Mouse (Mus musculus) thymus, postnatal 25 days (tissue): ENCODE results near the gene Commd1.

Experiments used
- DNase-seq: peaks from one replicate; pipeline ENCODE4 v3.0.0; 2022

Gene Commd1

GRCm38 (mm10) chr11:22882926-22883325 lies 99.3 kb downstream of the Commd1 start:
- no peak for DNase-seq

GRCm38 (mm10) chr11:22880383-22881172 lies 101.6 kb downstream of the Commd1 start:
- DNase-seq = no peak

- DNase-seq = no peak
Observed at GRCm38 (mm10) chr11:22879645-22880044, 102.5 kb downstream of the Commd1 start.

- DNase-seq = no peak
Observed at GRCm38 (mm10) chr11:22876680-22877330, 105.4 kb downstream of the Commd1 start.

- DNase-seq = no peak
Observed at GRCm38 (mm10) chr11:22875279-22875678, 106.9 kb downstream of the Commd1 start.

DNA sequence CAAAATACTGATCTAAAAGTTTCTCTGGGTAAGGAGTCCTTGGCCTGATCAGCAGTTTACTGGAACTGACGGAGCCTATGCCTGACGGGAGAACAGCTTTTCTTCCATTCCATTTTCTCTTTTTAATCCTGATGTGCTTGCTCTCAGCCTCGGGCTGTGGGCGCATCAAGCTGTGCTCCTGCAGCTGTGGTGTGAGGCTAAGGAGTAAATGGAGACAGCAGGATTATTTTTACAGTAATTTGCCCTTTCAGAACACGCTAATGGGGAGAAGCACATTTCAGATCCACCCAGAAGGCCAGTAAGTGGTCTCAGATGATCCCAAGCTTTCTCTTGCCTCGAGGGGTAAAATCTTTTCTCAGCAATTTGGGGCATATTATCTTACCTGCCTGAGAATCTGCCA lies 107.4 kb downstream of the Commd1 start:
- no peak for DNase-seq

DNA sequence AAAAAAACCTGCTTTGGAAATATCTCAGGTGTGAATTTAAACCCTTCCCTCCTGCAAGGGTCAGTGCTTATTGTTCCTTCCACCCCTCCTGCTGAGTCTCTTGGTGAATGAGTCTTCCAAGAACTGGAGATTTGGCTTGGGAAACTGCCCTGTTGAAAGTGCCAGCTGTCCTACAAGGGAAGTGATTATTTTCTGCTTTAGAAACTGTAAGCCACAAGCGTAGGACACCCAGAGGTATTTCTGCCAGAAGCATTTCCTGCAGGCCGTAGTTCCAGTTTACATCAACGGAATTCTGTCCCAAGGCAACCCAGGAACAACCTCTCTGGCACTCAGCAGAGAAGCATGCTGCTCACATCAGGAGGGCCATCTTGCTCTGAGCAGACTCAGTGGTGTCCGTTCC lies 108.8 kb downstream of the Commd1 start:
- DNase-seq = no peak

DNA sequence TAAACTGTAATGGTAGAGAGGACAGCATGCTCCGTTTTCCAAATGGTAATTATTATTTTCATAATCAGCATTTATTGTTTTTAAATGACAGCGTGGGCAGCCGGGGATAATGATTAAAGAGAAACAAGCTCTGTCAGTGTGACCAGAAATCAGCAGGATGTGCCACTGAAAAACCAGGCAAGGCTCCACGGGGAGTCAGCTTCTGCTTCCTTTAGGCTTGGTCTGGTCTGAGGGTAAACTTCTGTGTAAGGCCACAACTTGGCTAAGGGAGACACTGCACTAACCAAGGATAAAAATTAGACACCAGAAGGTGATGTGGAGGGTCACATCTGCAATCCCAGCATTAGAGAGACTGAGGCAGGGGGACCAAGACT lies 109.9 kb downstream of the Commd1 start:
- DNase-seq = no peak

GRCm38 (mm10) chr11:22871628-22872306 lies 110.4 kb downstream of the Commd1 start:
- DNase-seq = peak; percentile 37

DNA sequence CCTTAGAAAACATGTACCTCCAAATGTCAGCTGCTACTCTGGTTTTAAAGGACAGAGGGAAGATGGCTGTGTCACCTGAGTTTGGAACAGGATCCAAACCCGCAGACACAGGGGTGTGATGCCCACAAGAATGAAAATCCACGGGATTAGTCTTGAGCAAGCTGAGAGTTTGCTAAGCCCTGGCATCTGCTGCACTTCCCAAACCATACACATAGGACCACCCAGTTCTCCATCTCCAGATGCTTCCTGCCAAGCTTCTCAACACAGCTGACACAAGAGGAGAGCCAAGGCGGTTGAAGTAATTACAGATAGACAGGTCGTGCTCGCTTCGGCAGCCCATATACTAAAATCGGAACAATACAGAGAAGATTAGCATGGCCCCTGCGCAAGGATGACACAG lies 113.6 kb downstream of the Commd1 start:
- DNase-seq = no peak

DNA sequence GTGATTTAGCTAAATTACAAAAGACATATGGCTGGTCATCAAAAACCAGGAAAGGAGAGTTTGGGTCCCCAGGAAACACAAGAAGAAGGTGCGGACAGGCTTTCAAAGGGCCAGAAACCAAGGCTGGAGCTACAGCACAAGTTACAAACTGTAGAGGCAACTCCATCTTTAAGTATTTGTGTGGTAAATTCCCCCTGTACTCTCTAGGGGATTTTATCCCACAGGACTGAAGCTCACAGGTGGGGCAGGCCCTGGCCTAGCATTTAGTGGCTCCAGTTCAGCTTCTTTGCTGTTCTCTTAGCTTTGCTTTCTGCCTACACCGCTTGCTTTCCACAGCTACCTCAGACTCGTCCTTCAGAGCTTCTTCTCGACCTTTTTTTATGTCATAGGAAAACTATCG lies 114.5 kb downstream of the Commd1 start:
- DNase-seq = no peak

DNA sequence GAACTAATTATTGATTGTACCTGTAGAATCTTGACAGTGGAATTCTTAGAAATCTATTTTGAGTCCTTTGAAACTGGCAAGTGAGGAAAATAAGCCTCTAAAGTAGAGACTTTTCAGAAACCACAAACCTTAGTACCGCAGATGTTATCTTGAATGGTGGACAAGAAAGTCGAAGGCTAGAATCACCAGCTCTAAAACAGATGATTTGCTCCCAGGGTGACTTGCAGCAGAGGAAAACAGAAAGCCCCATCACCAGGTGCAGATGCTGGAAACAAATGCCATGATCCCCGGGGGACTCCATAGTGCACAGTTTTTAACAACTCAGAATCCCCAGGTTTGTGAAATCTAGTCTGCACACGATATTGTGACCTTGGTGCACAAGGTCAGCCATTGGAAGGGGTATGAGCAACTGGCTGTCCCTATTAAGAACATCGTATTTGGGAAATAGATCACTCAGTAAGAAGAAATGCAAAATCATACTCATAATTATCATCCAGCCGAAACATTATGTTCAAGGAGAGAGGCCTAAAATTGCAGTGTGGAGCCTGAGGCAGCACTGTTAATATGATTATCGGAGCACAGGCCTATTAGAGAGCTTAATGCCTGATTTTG lies 116.4 kb downstream of the Commd1 start:
- no peak for DNase-seq

DNA sequence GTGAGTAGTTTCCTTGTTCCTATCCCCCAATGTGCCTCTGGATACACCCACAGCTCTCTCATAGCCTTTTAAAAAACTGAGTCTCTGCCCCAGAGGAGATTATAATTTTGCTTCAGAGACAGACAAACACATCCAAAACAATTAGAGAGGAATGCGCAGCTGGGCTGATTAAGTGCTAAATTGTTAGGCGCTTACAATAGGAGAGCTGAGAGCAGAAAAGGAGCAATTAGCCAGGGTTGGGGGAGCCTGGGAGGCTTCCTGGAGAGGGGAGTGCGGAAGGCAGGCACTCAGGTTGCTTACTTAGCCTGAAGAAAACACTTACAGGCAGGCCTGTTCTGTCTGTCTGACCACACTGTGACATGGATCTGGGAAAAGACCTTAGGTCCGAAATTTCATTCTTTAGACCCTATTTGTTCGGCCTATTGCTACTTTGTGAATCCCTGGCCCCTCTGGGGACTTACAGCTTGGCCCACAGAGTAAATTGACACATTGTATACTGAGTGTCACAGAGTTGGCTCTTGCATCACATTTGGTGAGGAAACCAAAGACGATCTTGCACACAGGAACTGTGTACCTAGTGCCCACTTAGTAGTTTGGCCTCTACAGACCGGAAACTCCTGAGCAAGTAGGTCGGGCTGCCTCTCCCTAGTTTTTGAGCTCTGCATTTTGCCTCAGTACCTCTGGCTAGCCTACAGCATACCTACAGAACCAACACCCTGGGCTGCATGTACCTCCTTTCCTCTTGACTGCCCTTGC lies 117.7 kb downstream of the Commd1 start:
- DNase-seq = no peak

DNA sequence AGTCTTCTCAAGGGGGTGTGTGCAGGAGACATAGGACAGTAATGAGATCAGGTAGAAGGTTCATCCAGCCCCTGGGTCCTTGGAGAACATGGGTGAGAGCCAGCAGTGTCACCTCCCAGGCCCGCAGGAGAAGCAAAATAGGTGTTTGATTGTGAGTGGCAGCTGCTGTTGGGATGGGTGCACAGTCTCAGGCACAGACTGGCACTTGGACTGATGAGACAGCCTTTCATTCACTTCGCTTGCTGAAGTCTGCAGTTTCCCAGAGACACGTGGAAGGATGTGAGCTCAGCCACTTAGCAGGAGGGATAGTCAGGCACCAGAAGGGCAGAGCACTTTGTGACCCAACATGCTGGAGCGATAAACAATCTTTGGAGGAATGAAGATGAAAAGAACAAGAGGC lies 118.6 kb downstream of the Commd1 start:
- no peak for DNase-seq

DNA sequence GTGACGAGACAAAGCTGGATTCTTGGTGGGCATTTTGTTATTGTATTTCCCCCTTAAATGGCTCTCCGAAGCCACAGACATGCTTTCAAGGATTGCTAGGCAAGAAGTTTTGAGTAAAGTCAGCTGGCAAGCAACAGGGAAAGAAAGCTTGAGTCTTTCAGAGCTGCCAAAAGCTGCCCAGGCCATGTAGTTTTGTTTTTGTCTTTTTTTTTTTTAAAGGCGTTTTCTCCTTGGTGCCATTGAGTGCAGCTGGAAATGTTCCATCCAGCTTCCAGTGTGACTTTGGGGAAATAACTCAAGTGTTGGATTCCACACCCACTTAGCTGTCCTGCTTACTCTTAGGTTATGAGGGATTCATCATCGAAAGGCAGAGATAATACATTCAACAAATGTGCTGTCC lies 120.9 kb downstream of the Commd1 start:
- DNase-seq = no peak

- DNase-seq = peak; percentile 70
Observed at GRCm38 (mm10) chr11:22860335-22861227, 121.6 kb downstream of the Commd1 start, which contains the start of gene B3gnt2. B3gnt2 (minus strand) TSS chr11:22860961.

GRCm38 (mm10) chr11:22859633-22860334 lies 122.4 kb downstream of the Commd1 start:
- peak; percentile 90 for DNase-seq

- no peak for DNase-seq
Observed at GRCm38 (mm10) chr11:22859301-22859632, 122.9 kb downstream of the Commd1 start.

DNA sequence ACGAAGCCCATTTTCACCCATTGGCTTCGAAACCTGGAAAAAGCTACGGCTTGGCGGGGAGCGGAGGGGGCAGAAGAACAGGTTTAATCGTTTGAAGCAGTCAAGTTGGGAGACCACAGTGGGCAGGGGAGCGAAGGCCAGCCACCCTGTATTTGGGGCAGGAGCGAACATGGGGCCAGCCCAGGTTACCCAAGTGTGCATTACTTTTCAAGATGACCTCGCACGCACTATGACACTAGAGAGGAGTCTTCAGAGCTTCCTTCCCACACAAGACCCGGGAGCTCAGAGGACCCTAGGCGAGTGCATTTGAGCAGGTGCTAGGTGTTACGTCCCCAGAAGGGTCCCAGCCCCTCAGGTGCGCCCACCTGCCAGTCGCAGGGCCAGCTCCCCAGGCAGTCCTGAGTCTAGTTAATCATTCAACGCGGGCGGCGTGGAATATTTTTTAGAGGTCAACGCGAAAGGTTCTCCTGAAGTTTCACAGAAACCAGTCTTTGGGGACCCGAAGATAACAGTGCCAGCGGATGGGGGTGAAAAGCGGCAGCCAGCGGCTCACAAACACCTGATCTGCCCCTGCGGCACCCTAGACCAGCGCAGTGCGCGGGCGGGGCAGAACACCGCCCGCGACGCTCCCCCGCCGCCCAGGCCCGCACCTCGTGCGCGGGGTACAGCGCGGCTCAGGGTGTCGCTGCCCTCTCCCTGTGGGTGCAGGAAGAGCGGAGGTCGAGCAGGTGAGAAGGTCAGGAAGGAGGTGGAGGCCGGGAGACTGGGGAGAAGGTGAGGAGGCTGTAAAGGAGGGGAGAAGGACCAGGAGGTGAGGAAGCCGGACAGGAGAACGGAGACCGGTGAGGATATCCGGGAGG lies 123.5 kb downstream of the Commd1 start:
- peak; percentile 69 for DNase-seq
